Mouse (Mus musculus) C2C12 (cell line): ENCODE data around the gene 4931406P16Rik.

Experiments
- CTCF ChIP-seq: IDR thresholded peaks from one replicate; pipeline ENCODE4 v1.5.1; 2011; ENCODE audit not compliant: control insufficient read depth, insufficient read depth, insufficient read length
- MAX ChIP-seq: IDR thresholded peaks from one replicate; pipeline ENCODE4 v1.6.1; 2011; ENCODE audit warnings: mild to moderate bottlenecking, control low read depth
- MYOG ChIP-seq: IDR thresholded peaks from one replicate; pipeline ENCODE4 v1.6.1; 2011; ENCODE audit not compliant: control insufficient read depth, insufficient read length; ENCODE audit errors: extremely low read depth
- USF1 ChIP-seq: IDR thresholded peaks from one replicate; pipeline ENCODE4 v1.6.1; 2011; ENCODE audit warnings: low read depth, mild to moderate bottlenecking, control low read depth, moderate library complexity

- TF ChIP-seq CTCF = no peak
- TF ChIP-seq MYOG = no peak
- TF ChIP-seq MAX = no peak
- no peak for TF ChIP-seq USF1
Measured at GRCm38 (mm10) chr7:34257279-34257678, 56.1 kb downstream of the 4931406P16Rik start.
